ENCODE assay signal across 9 mouse cellular contexts in genomic region chr2:36090853-36091741, GRCm38 (mm10). TPM values are rescaled to one million over a fixed set of nuclear protein-coding genes. Genes with fewer than 3 reads are reported as not detected.
DNase-seq lines count a peak whose midpoint lies in the region; ATAC-seq lines count a peak whose summit lies in the region.
"Had no signal": no experiment of that assay in that cellular context is flagged by ENCODE, and none has a peak within 500 bp of the region (broad histone marks: within the 10 kb centered on the region; RNA-seq: fewer than 3 reads in every experiment).

No protein-coding gene starts in this region.

- peak; percentile 66 for ATAC-seq in common myeloid progenitor, adult 5-6 weeks (replicated peaks; ENCODE audit: low read depth, poor library complexity, severe bottlenecking)
- ATAC-seq in kidney, embryonic 14.5 days (ENCODE audit: low FRiP score, low TSS enrichment): peak; percentile 88

- DNase-seq in left cerebral cortex, postnatal 4 days: peak; percentile 62
- no peak for DNase-seq in left cerebral cortex, postnatal 25 days (ENCODE audit: low spot score in 2 of 2)
- peak; percentile 93 for DNase-seq in heart, embryonic 10.5 days (ENCODE audit: low spot score)
- peak; percentile 51 for DNase-seq in lung, postnatal 10 days
- DNase-seq in retina, postnatal 1 day: peak; percentile 86
- DNase-seq in layer of hippocampus, adult 9-11 months: no peak

- H3K9me3 ChIP-seq in heart, embryonic 10.5 days: no peaks in the 10 kb centered on the region
- H3K9me3 ChIP-seq in kidney, embryonic 14.5 days (ENCODE audit: control insufficient read depth, low read length): no peaks in the 10 kb centered on the region

- peaks cover 21% of the 10 kb centered on the region for H3K4me1 ChIP-seq in heart, embryonic 10.5 days
- H3K4me1 ChIP-seq in kidney, embryonic 14.5 days (ENCODE audit: control insufficient read depth, insufficient read depth, low read length): peaks cover 14% of the 10 kb centered on the region

- under 1% methylated on average over 70 of the region's 70 CpGs for WGBS in heart, embryonic 10.5 days
- WGBS in kidney, embryonic 14.5 days: 4% methylated on average over 70 of the region's 70 CpGs

- peak overlapping the region; percentile 67 for H3K4me3 ChIP-seq in heart, embryonic 10.5 days
- H3K4me3 ChIP-seq in kidney, embryonic 14.5 days (ENCODE audit: low read length): peak overlapping the region; percentile 43

- H3K9ac ChIP-seq in kidney, embryonic 14.5 days (ENCODE audit: low read depth, low read length): peak overlapping the region; percentile 31; the same call in 1 of the 2 replicates

- H3K27ac ChIP-seq in heart, embryonic 10.5 days: no peak overlapping the region
- H3K27ac ChIP-seq in kidney, embryonic 14.5 days (ENCODE audit: low read depth, low read length): no peak overlapping the region

- intact Hi-C loops in left cerebral cortex, postnatal 4 days (cut with DNase I): no loop called here
- intact Hi-C loops in left cerebral cortex, postnatal 25 days (cut with DNase I): no loop called here

- H3K36me3 ChIP-seq in heart, embryonic 10.5 days: no peaks in the 10 kb centered on the region
- no peaks in the 10 kb centered on the region for H3K36me3 ChIP-seq in kidney, embryonic 14.5 days (ENCODE audit: control insufficient read depth, insufficient read depth, low read length)

- H3K27me3 ChIP-seq in heart, embryonic 10.5 days (ENCODE audit: insufficient read depth, poor library complexity, severe bottlenecking): peaks cover 100% of the 10 kb centered on the region
- peaks cover 84% of the 10 kb centered on the region for H3K27me3 ChIP-seq in kidney, embryonic 14.5 days (ENCODE audit: control insufficient read depth, insufficient read depth, low read length)

- peak overlapping the region; percentile 76 for H3K4me2 ChIP-seq in kidney, embryonic 14.5 days (replicated peaks; ENCODE audit: low read depth, low read length)

RNA-seq across cellular contexts. Expression of gene Lhx6, which starts 14.1 kb away (rescaled TPM):
- 10 to 100 TPM; 53.3 to 53.7 TPM for total RNA-seq in left cerebral cortex, postnatal 4 days (2021)
- 10 to 100 TPM; 17.5 to 20.0 TPM for total RNA-seq in left cerebral cortex, postnatal 25 days (2021)
- not detected in 2 replicates for total RNA-seq in common myeloid progenitor, adult 5-6 weeks (2017)
- 0.43 and 1.5 TPM in 2 replicates for polyA plus RNA-seq in heart, embryonic 10.5 days (2016; fragmentation: Nextera tagmentation; extraction: Ambion mirVana)
- 1.6 and 3.0 TPM in 2 replicates for polyA plus RNA-seq in kidney, embryonic 14.5 days (2014; fragmentation: Nextera tagmentation; extraction: Ambion mirVana)

RNA-seq across cellular contexts. Expression of gene Morn5, which starts 41.8 kb away (rescaled TPM):
- total RNA-seq in left cerebral cortex, postnatal 4 days (2021): 1 to 10 TPM; 1.4 to 3.2 TPM
- under 1 TPM; 0.53 to 0.82 TPM for total RNA-seq in left cerebral cortex, postnatal 25 days (2021)
- total RNA-seq in common myeloid progenitor, adult 5-6 weeks (2017): not detected in 2 replicates
- not detected in 2 replicates for polyA plus RNA-seq in heart, embryonic 10.5 days (2016; fragmentation: Nextera tagmentation; extraction: Ambion mirVana)
- 0.87 TPM in 1 of 2 replicates, not detected in the other for polyA plus RNA-seq in kidney, embryonic 14.5 days (2014; fragmentation: Nextera tagmentation; extraction: Ambion mirVana)
- total RNA-seq: adrenal gland, postnatal 4 days had no signal

RNA-seq across cellular contexts. Expression of gene Ndufa8, which starts 41.9 kb away (rescaled TPM):
- 100 to 1,000 TPM; 136 to 151 TPM for total RNA-seq in left cerebral cortex, postnatal 4 days (2021)
- 100 to 1,000 TPM; 197 to 198 TPM for total RNA-seq in left cerebral cortex, postnatal 25 days (2021)
- total RNA-seq in common myeloid progenitor, adult 5-6 weeks (2017): 50.7 and 59.9 TPM in 2 replicates
- 329 and 373 TPM in 2 replicates for polyA plus RNA-seq in heart, embryonic 10.5 days (2016; fragmentation: Nextera tagmentation; extraction: Ambion mirVana)
- 238 and 244 TPM in 2 replicates for polyA plus RNA-seq in kidney, embryonic 14.5 days (2014; fragmentation: Nextera tagmentation; extraction: Ambion mirVana)

RNA-seq across cellular contexts. Expression of gene Mrrf, which starts 45.1 kb away (rescaled TPM):
- total RNA-seq in left cerebral cortex, postnatal 4 days (2021): 10 to 100 TPM; 12.9 to 21.4 TPM
- 10 to 100 TPM; 15.5 to 20.0 TPM for total RNA-seq in left cerebral cortex, postnatal 25 days (2021)
- 64.8 and 98.7 TPM in 2 replicates for total RNA-seq in common myeloid progenitor, adult 5-6 weeks (2017)
- 29.9 and 35.0 TPM in 2 replicates for polyA plus RNA-seq in heart, embryonic 10.5 days (2016; fragmentation: Nextera tagmentation; extraction: Ambion mirVana)
- polyA plus RNA-seq in kidney, embryonic 14.5 days (2014; fragmentation: Nextera tagmentation; extraction: Ambion mirVana): 33.1 and 33.7 TPM in 2 replicates

RNA-seq across cellular contexts. Expression of gene Rbm18, which starts 45.5 kb away (rescaled TPM):
- 10 to 100 TPM; 48.1 to 52.6 TPM for total RNA-seq in left cerebral cortex, postnatal 4 days (2021)
- total RNA-seq in left cerebral cortex, postnatal 25 days (2021): 10 to 100 TPM; 53.4 to 54.6 TPM
- 22.5 and 24.3 TPM in 2 replicates for total RNA-seq in common myeloid progenitor, adult 5-6 weeks (2017)
- 60.0 and 60.7 TPM in 2 replicates for polyA plus RNA-seq in heart, embryonic 10.5 days (2016; fragmentation: Nextera tagmentation; extraction: Ambion mirVana)
- polyA plus RNA-seq in kidney, embryonic 14.5 days (2014; fragmentation: Nextera tagmentation; extraction: Ambion mirVana): 62.1 and 77.1 TPM in 2 replicates

Comparison
In these comparisons a context has a peak if more than half of its experiments do, and no peak if none do; other contexts are left out.
1. DNase-seq: peak in left cerebral cortex, postnatal 4 days (single experiment), heart, embryonic 10.5 days (single experiment), lung, postnatal 10 days (single experiment) and retina, postnatal 1 day (single experiment); none in left cerebral cortex, postnatal 25 days (0 of 2) and layer of hippocampus, adult 9-11 months (single experiment).
2. RNA of gene Lhx6, which starts 14.1 kb away (total RNA-seq): 53.3 to 53.7 TPM in left cerebral cortex, postnatal 4 days and 17.5 to 20.0 TPM in left cerebral cortex, postnatal 25 days; not detected in common myeloid progenitor, adult 5-6 weeks; every median in the first group is over 10 times any median in the second.